Mouse (Mus musculus) intestine, postnatal 0 days (tissue): ENCODE results near the gene Ptpn9. TPM values are rescaled to one million over a fixed set of nuclear protein-coding genes. Genes with fewer than 3 reads are reported as not detected.
A peak's percentile ranks its signal among the peaks of the same experiment; 100 is the strongest.
"Not testable (repeated sequence)": the region's sequence is repeated elsewhere in the genome, so short reads cannot be mapped to it uniquely, and the experiment has no call there.

ENCODE experiments used
- ATAC-seq: fragments of 200-750 bp; cut with Nextera tagmentation; 2 replicates; pipeline ENCODE4 v1.8.0; 2017; ENCODE audit warnings: mild to moderate bottlenecking, moderate TSS enrichment, moderate library complexity
- H3K27ac ChIP-seq: fragments of 300-500 bp; sonication (generic); 2 replicates; pipeline ENCODE4 v1.5.1; 2014; ENCODE audit warnings: mild to moderate bottlenecking, low read depth, low read length, moderate library complexity
- H3K27me3 ChIP-seq: fragments of 300-500 bp; sonication (generic); replicated peaks from 2 replicates; pipeline ENCODE4 v1.6.1; 2014; ENCODE audit warnings: low read length, mixed read lengths; ENCODE audit not compliant: control insufficient read depth, insufficient read depth
- H3K36me3 ChIP-seq: fragments of 300-500 bp; sonication (generic); 2 replicates; pipeline ENCODE4 v1.6.1; 2014; ENCODE audit warnings: mild to moderate bottlenecking, moderate library complexity; ENCODE audit not compliant: control insufficient read depth, insufficient read depth
- H3K4me1 ChIP-seq: fragments of 300-500 bp; sonication (generic); replicated peaks from 2 replicates; pipeline ENCODE4 v1.6.1; 2014; ENCODE audit warnings: antibody characterized with exemption, low read length, mixed read lengths; ENCODE audit not compliant: control insufficient read depth, insufficient read depth
- H3K4me2 ChIP-seq: fragments of 300-500 bp; sonication (generic); replicated peaks from 2 replicates; pipeline ENCODE4 v1.6.1; 2014; ENCODE audit warnings: low read depth, mild to moderate bottlenecking, moderate library complexity
- H3K4me3 ChIP-seq: fragments of 300-500 bp; sonication (generic); 2 replicates; pipeline ENCODE4 v1.5.1; 2014; ENCODE audit warnings: low read depth, low read length
- H3K9ac ChIP-seq: fragments of 300-500 bp; sonication (generic); 2 replicates; pipeline ENCODE4 v1.6.1; 2014; ENCODE audit warnings: mild to moderate bottlenecking, low read depth, low read length
- H3K9me3 ChIP-seq: fragments of 300-500 bp; sonication (generic); 2 replicates; pipeline ENCODE4 v1.6.1; 2016; ENCODE audit warnings: mixed run types; ENCODE audit not compliant: control insufficient read depth
- CTCF ChIP-seq: sonication (generic); IDR thresholded peaks from 2 replicates; pipeline ENCODE4 v1.5.1; 2016; ENCODE audit warnings: low read depth, mild to moderate bottlenecking, control low read depth, antibody characterized with exemption, moderate library complexity
- WGBS: fragments of 180-500 bp; shearing (Covaris S2); extraction: QIAGEN DNeasy Blood & Tissue Kit; methylation state at CpG from one replicate; pipeline ENCODE4 v1.1.7; 2014; 5-methylcytosine and 5-hydroxymethylcytosine counted together
- polyA plus RNA-seq: library from polyadenylated mRNA; unstranded; fragments of >200 nt; fragmentation: Nextera tagmentation; extraction: Ambion mirVana; gene quantifications from 2 replicates; pipeline ENCODE4 v1.2.1, GENCODE M21; 2015

Ptpn9 gene
- polyA plus RNA-seq, 1 experiment from 2014 or later = 7.7 TPM

DNA sequence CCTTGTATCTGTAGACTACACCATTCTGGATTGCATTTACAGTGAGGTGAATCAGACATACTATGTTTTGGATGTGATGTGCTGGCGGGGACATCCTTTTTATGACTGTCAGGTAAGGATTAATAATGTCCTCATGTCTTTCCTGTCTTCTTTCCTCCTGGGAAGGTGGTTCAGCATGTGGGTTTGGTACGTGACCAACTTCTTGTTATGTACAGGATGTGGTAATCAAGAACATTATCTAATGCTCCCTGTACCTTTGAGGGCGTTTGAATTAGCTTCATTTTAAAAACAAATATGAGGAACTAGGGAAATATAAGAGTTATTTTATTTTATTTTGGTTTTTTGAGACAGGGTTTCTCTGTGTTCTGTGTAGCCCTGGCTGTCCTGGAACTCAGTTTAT lies 19.5 kb upstream of the Ptpn9 start:
- no peaks in the 10 kb centered on the region for H3K9me3 ChIP-seq
- H3K27me3 ChIP-seq = no peaks in the 10 kb centered on the region
- no peak for ATAC-seq
- H3K36me3 ChIP-seq = peaks cover 3% of the 10 kb centered on the region; the same call in 1 of the 2 replicates
- no peak overlapping the region for H3K4me2 ChIP-seq
- H3K9ac ChIP-seq = no peak overlapping the region
- WGBS = 81% methylated on average over 3 of the region's 3 CpGs
- no peak for TF ChIP-seq CTCF
- H3K27ac ChIP-seq = no peak overlapping the region
- no peak overlapping the region for H3K4me3 ChIP-seq
- H3K4me1 ChIP-seq = no peaks in the 10 kb centered on the region

DNA sequence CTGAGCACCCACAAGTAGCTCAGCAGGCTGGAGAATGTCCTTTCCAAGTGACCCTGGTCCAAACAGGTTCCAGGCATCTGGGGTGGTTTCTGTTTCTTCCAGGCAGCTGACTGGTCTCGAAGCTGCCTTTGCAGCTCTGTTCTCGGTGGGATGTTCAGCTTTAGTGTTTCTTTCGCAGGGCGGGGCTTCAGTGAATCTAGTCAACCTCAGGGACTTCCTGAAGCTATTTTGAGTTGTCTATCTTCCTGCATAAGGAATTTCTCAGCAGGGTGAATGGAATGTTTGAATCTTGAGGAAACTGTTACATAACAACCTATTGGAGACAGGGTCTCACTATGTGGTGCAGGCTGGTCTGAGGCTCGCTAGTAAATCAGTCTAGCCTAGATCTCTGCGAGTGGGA lies 14.5 kb upstream of the Ptpn9 start:
- no peaks in the 10 kb centered on the region for H3K4me1 ChIP-seq
- peaks cover 3% of the 10 kb centered on the region; the same call in 1 of the 2 replicates for H3K36me3 ChIP-seq
- no peak for ATAC-seq
- no peak overlapping the region for H3K4me2 ChIP-seq
- H3K9ac ChIP-seq = no peak overlapping the region
- no peak for TF ChIP-seq CTCF
- 90% methylated on average over 6 of the region's 6 CpGs for WGBS
- H3K27ac ChIP-seq = no peak overlapping the region
- H3K9me3 ChIP-seq = no peaks in the 10 kb centered on the region
- H3K4me3 ChIP-seq = no peak overlapping the region
- no peaks in the 10 kb centered on the region for H3K27me3 ChIP-seq

DNA sequence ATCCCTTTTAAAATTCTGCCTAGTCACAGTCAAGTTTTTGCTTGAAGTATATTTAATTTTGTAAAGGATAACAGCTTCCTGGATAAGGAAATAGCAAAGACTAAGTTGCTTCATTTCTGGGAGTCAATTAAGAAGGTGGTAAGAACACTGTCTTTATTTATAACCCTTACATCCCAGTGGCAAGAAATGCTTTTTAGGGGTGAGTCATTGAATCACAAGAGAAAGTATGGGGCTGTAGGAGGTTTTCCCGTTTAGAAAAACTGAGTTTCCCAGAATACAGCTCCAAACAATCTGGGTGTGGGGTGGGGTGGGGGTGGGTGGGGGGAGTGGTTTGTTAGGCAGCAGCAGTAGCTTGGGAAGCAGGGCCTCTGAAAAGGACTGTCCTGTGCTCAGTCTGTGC lies 13.2 kb upstream of the Ptpn9 start:
- H3K9me3 ChIP-seq = no peaks in the 10 kb centered on the region
- H3K4me1 ChIP-seq = no peaks in the 10 kb centered on the region
- no peak overlapping the region for H3K27ac ChIP-seq
- 68% methylated on average over 1 of the region's 1 CpGs for WGBS
- no peak for TF ChIP-seq CTCF
- ATAC-seq = no peak
- peaks cover 3% of the 10 kb centered on the region; the same call in 1 of the 2 replicates for H3K36me3 ChIP-seq
- H3K4me3 ChIP-seq = no peak overlapping the region
- no peak overlapping the region for H3K4me2 ChIP-seq
- no peaks in the 10 kb centered on the region for H3K27me3 ChIP-seq
- H3K9ac ChIP-seq = no peak overlapping the region

DNA sequence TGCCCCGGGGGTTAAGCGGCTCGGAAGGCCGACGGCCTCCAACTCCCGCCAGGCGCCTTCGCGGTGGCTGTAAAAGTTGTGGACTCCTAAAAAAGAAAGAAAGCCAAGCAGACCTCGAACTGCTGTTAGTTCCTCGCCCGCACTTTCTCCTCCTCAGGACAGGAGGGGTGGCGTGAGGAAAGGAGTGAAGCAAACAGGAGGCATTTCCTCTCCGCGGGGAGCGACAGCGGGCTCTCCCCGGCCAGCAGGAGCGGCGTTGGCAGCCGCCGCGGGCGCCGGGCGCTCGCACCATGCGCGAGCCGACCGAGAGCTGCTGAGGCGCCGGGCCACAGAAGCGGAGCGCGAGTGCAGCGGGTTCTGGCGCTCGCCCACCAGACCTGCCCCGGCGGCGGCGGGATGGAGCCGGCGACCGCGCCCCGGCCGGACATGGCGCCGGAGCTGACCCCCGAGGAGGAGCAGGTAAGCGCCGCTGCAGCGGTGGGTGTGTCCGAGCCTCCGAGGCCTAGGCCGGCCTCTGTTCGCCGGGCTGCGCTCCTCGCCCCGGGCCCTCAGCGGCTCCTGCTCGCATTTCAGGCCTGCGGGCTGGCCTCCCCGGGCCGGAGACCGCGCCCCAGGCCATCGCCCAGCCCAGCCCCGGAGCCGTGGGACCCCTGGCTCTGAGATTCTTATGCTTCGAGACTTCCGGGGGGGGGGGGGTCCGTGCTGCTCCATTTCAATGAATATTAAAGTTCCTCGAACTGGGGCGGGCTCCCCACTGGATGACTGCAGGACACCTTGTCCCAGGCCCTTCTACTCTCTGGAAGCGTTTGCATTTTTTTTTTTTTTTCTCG lies 690 bp downstream of the Ptpn9 start:
- Histone ChIP-seq H3K27ac (peak overlapping the region; percentile 90), H3K9ac (peak overlapping the region; percentile 87), H3K4me3 (peak overlapping the region; percentile 78), H3K4me2 (peak overlapping the region; percentile 92), H3K4me1 (no peaks in the 10 kb centered on the region), H3K36me3 (no peaks in the 10 kb centered on the region), H3K9me3 (no peaks in the 10 kb centered on the region), H3K27me3 (no peaks in the 10 kb centered on the region)
- WGBS = under 1% methylated on average over 70 of the region's 80 CpGs
- ATAC-seq = peak; percentile 72
- TF ChIP-seq CTCF = no peak

DNA sequence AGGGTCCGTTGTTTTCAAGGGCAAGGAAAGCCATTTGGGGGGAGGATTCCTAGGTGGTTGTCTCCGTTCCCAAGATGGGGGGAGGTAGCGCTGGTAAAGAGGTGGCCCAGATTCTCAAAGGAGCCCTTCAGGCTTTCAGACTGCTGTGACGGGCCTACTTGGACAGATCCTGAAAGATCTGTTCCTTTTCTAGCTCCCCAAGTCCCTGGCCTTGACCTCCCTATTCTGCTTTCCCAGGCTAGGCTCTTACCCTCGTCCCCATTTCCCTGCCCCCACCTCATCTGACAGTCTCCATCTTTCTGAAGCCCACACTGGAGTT lies 1.3 kb downstream of the Ptpn9 start:
- WGBS = 9% methylated on average over 5 of the region's 5 CpGs
- Histone ChIP-seq H3K27ac (peak overlapping the region; percentile 90; the same call in 1 of the 2 replicates), H3K9ac (peak overlapping the region; percentile 87), H3K4me1 (no peaks in the 10 kb centered on the region), H3K36me3 (no peaks in the 10 kb centered on the region), H3K9me3 (no peaks in the 10 kb centered on the region), H3K4me2 (peak overlapping the region; percentile 92), H3K27me3 (no peaks in the 10 kb centered on the region), H3K4me3 (peak overlapping the region; percentile 78)
- ATAC-seq = no peak
- no peak for TF ChIP-seq CTCF

DNA sequence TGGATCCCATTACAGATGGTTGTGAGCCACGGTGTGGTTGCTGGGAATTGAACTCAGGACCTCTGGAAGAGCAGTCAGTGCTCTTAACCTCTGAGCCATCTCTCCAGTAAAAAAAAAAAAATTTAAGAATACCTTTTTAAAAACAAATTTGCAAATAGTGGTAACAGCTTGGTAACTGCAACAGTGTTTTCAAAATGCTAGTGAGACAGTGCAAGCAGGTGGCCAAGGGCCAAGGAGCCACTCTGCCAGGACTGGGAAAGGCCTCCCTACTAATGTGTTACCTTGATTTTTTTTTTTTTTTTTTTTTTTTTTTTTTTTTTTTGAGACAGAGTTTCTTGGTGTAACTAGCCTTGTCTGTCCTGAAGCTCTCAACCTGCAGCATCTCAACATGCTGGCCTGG lies 2.5 kb downstream of the Ptpn9 start:
- H3K27me3 ChIP-seq, H3K36me3 ChIP-seq, H3K4me1 ChIP-seq, H3K4me2 ChIP-seq, ATAC-seq, H3K4me3 ChIP-seq, H3K27ac ChIP-seq, H3K9me3 ChIP-seq, H3K9ac ChIP-seq: not testable (repeated sequence)
- 90% methylated on average over 1 of the region's 1 CpGs for WGBS
